Mouse (Mus musculus) cerebellum, adult 11-12 months (tissue): ENCODE measurements around the gene Mapk1ip1l.
A peak's percentile ranks its signal among the peaks of the same experiment; 100 is the strongest.

Source experiments
- DNase-seq: peaks from one replicate; pipeline ENCODE4 v3.0.0; 2022

Gene Mapk1ip1l

DNA sequence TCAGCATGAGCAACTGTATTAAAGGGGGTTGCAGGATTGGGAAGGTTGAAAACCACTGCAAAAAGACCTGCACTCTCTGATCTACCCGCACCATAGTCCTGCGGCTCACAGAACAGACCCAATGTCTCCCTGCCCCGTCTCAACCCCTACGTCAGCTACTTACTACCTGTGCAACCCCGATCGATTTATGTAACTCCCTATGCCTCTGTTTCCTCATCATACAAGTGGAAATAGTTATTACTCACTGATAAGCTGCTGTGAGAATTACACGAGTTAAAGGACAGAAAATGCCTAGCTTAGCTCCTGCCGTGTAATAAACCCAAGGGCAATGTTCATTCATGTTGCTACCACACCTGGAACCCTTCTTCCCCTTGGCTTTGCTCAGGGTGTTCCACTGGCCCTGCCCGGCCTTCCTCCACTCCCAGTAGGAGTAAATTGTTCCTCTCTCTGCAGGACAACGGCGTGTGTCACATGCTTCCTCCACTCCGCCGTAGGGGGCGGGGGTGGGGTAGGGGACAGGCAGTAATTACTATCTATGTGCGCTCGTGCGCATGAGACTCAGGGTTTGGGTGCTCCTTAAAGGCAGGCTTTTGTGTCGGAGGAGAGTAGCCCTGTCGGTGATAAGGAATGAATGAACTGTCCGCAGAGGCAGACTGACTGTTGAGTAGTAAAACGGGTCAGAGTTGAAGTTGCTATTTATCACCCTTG, 66.8 kb downstream of the Mapk1ip1l start:
- no peak for DNase-seq

DNA sequence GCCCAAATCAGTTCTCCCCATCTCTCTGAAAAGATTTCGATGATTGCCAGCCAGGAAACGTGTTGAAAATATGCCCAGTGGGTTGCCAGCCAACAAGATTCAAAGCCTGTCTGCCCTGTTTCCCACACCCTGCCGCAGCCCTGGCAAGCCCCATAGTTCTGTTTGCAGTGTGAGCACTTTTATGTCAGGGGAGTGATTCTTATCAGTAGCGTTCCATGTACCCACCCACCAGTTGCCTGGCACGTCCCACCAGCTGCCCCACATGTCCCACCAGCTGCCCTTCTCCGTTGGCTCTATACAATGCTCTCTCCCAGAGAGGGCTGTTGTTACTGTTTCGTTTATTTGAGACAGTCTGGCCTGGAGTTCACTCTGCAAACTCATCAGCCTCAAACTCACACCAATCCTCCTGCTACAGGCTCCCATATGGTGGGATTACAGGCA, 68.8 kb downstream of the Mapk1ip1l start:
- peak; percentile 14 for DNase-seq

DNA sequence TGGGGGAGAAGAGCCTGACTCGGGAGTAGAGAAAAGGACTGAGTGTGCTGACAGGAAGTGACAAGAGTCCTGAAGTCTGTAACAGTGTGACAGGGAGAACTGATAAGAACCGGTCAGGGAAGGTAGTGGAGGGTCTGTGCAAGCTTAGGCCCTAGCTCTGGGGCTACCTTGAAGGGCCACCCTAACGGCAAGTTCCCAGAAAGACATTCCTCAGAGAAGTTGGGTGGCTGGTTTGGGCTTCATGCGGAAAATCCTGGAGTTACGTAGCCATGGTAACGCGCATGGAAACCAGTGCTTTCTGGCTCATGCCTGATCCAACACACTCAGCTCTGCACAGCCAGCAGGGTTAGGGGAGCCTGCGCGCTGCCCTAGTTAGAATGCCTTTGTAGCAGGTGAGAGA, 69.4 kb downstream of the Mapk1ip1l start, which contains the start of gene Lgals3:
Gene Lgals3, plus strand, starts transcription at position 291 of the 400 bp plus-strand sequence.
- DNase-seq = no peak

DNA sequence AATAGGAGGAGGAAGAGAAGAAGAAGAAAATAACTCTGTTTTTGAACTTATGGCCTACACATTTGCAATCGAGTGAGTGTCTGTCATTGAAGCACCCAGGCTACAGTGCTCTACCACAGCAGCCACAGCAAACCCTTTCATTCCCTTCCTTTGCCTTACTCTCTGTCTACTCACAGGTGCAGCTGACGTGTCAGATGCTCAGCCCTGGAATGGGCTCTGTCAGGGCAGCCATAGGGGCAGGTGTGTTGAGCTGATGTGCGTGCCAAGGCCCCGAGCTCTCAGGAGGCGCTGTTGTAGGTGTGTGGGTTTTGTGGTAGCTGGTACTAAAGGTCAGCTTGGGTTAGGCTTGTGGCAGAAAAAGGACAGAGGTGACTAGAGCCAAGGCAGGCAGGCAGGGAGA, 71.7 kb downstream of the Mapk1ip1l start:
- no peak for DNase-seq

DNA sequence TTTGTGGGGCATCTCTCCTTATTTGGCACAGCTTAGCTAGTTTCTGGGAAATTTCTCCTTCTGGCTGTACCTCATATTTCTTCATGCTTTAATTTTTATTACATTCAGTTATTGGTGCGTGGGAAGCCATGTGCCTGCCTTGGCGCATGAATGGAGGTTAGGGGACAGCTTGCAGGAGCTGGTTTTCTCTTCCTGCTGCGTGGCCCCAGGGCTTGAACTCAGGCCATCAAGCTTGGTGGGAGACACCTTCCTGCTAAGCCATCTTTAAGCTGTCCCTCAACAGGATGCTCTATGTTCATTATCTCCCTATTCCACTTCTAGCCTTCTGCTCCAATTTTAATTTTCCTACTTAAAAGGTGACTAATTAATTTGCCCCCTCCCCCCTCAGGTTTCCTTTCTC, 72.7 kb downstream of the Mapk1ip1l start:
- DNase-seq = no peak

DNA sequence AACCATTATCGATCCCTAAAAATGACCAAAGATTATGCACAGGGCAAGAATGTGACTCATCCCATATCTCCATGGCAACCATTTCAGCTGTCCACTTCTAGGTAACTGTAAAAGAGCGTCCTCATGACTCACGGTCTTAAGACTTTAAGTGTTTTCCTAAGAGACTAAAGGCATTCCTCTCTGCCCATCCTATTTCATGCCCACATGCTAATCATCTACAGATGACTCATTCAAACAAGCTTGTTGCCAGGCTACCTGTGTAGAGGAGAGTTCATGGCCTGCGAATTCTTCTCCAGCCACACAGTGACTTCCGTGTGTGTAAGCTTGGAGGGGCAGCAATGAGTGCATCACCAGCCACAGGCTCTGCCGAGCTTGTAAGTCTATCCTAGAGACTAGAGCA, 73.6 kb downstream of the Mapk1ip1l start:
- DNase-seq = no peak
